ENCODE assay signal across 8 mouse cellular contexts in the genomic region with DNA sequence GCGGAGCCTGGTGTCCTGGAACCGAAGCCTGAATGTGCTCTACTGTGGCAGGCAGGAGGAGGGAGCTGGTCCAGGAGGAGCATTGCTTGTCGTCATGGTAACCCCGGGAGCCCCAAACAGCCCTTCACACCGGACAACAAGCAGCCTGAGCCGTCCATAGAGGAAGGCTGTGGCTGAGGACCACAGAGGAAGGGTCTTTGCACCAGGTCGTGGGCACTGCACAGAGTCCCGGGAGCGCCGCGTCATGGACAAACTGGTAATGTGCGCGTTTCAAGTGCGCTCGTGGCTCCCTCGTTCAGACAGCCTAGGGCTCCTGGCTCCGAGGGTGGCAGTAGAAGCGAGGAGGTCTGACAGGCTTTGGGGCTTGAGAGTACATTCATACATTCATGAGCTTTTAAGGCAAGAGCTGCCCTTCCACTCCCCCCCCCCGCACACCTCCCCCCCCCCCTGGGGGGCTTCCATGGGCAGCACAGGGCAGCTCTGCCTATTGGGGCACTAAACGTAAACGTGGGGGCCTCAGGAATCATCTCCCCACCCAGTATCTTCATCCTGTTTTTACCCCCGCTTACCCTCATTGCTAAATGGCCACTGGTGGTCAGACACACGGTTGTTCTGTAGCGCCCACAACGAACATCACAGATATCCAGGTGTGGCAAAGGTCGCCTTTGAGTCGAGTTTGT. TPM values are rescaled to one million over a fixed set of nuclear protein-coding genes. Genes with fewer than 3 reads are reported as not detected.
DNase-seq lines count a peak whose midpoint lies in the region; ATAC-seq and TF ChIP-seq lines count a peak whose summit lies in the region.

No protein-coding gene starts in this region.

- no peak overlapping the region for H3K9ac ChIP-seq in ES-Bruce4 (ENCODE audit: low read depth, poor library complexity, severe bottlenecking)
- H3K9ac ChIP-seq in forebrain, embryonic 12.5 days: peak overlapping the region; percentile 53
- peak overlapping the region; percentile 41 for H3K9ac ChIP-seq in hindbrain, embryonic 14.5 days
- H3K9ac ChIP-seq in midbrain, embryonic 12.5 days (replicated peaks): peak overlapping the region; percentile 29; the same call in 1 of the 2 replicates

- H3K4me1 ChIP-seq in ES-Bruce4 (ENCODE audit: control insufficient read depth, insufficient read depth, low read length): no peaks in the 10 kb centered on the region
- peaks cover 25% of the 10 kb centered on the region for H3K4me1 ChIP-seq in forebrain, embryonic 12.5 days
- H3K4me1 ChIP-seq in hindbrain, embryonic 14.5 days (replicated peaks; ENCODE audit: control insufficient read depth, insufficient read depth, low read length): peaks cover 15% of the 10 kb centered on the region
- peaks cover 18% of the 10 kb centered on the region for H3K4me1 ChIP-seq in midbrain, embryonic 12.5 days

- TF ChIP-seq POLR2A in ES-Bruce4 (IDR thresholded peaks at IDR 0.05; ENCODE audit: insufficient read depth, low read length): no peak
- no peak for TF ChIP-seq POLR2A in brain, embryonic 14.5 days (IDR thresholded peaks at IDR 0.05; ENCODE audit: borderline replicate concordance, extremely low read depth, insufficient read depth, insufficient read length, poor library complexity, severe bottlenecking)

- no peak for TF ChIP-seq EP300 in ES-Bruce4 (IDR thresholded peaks at IDR 0.05; ENCODE audit: insufficient read depth, low read depth, low read length)

- peak overlapping the region; percentile 61 for H3K4me2 ChIP-seq in forebrain, embryonic 12.5 days
- peak overlapping the region; percentile 73 for H3K4me2 ChIP-seq in hindbrain, embryonic 14.5 days (replicated peaks)
- H3K4me2 ChIP-seq in midbrain, embryonic 12.5 days (replicated peaks): peak overlapping the region; percentile 64

- no peaks in the 10 kb centered on the region for H3K36me3 ChIP-seq in ES-Bruce4 (ENCODE audit: control insufficient read depth, insufficient read depth, low read length, poor library complexity, severe bottlenecking)
- no peaks in the 10 kb centered on the region for H3K36me3 ChIP-seq in forebrain, embryonic 12.5 days (replicated peaks)
- no peaks in the 10 kb centered on the region for H3K36me3 ChIP-seq in hindbrain, embryonic 14.5 days (replicated peaks; ENCODE audit: control insufficient read depth, insufficient read depth)
- H3K36me3 ChIP-seq in midbrain, embryonic 12.5 days: no peaks in the 10 kb centered on the region

- peak; percentile 88 for DNase-seq in brain, embryonic 14.5 days (ENCODE audit: low read depth)
- DNase-seq in hindbrain, embryonic 14.5 days (ENCODE audit: low spot score): peak; percentile 54
- DNase-seq in left cerebral cortex, adult 8-10 months (ENCODE audit: low spot score in 2 of 2): peak; percentile 42 to 46
- DNase-seq in testis, postnatal 10 days (ENCODE audit: low spot score): peak; percentile 44

- ATAC-seq in forebrain, embryonic 12.5 days (ENCODE audit: low FRiP score): peak; percentile 91
- peak; percentile 91 for ATAC-seq in hindbrain, embryonic 14.5 days (ENCODE audit: low FRiP score)
- peak; percentile 93 for ATAC-seq in midbrain, embryonic 12.5 days (ENCODE audit: low FRiP score, low read depth)
- no peak for ATAC-seq in monocyte, adult 5-6 weeks (replicated peaks; ENCODE audit: insufficient number of reproducible peaks, low FRiP score, low TSS enrichment, poor library complexity, severe bottlenecking)

- no peak for TF ChIP-seq CTCF in ES-Bruce4 (IDR thresholded peaks at IDR 0.05; ENCODE audit: low read depth, low read length)
- TF ChIP-seq CTCF in brain, embryonic 14.5 days (IDR thresholded peaks at IDR 0.05; ENCODE audit: borderline replicate concordance, extremely low read depth, insufficient read depth, insufficient read length): peak; percentile 37; the same call in 1 of the 2 replicates

- WGBS in forebrain, embryonic 12.5 days: 4% methylated on average over 27 of the region's 27 CpGs
- WGBS in hindbrain, embryonic 14.5 days: 6% methylated on average over 26 of the region's 27 CpGs
- WGBS in midbrain, embryonic 12.5 days: 5% methylated on average over 26 of the region's 27 CpGs

- peak overlapping the region; percentile 14; the same call in 1 of the 2 replicates for H3K4me3 ChIP-seq in ES-Bruce4 (ENCODE audit: low read depth, low read length)
- peak overlapping the region; percentile 36 for H3K4me3 ChIP-seq in forebrain, embryonic 12.5 days (replicated peaks)
- peak overlapping the region; percentile 29 for H3K4me3 ChIP-seq in hindbrain, embryonic 14.5 days (replicated peaks; ENCODE audit: low read length)
- peak overlapping the region; percentile 38 for H3K4me3 ChIP-seq in midbrain, embryonic 12.5 days

- H3K9me3 ChIP-seq in ES-Bruce4 (replicated peaks; ENCODE audit: control insufficient read depth, insufficient read depth, low read length, poor library complexity, severe bottlenecking): no peaks in the 10 kb centered on the region
- H3K9me3 ChIP-seq in forebrain, embryonic 12.5 days: no peaks in the 10 kb centered on the region
- H3K9me3 ChIP-seq in hindbrain, embryonic 14.5 days (ENCODE audit: control insufficient read depth, low read length): no peaks in the 10 kb centered on the region
- no peaks in the 10 kb centered on the region for H3K9me3 ChIP-seq in midbrain, embryonic 12.5 days

- no peak overlapping the region for H3K27ac ChIP-seq in ES-Bruce4 (ENCODE audit: insufficient read depth, low read length)
- H3K27ac ChIP-seq in forebrain, embryonic 12.5 days: no peak overlapping the region
- H3K27ac ChIP-seq in hindbrain, embryonic 14.5 days: no peak overlapping the region
- no peak overlapping the region for H3K27ac ChIP-seq in midbrain, embryonic 12.5 days (replicated peaks)

- H3K27me3 ChIP-seq in ES-Bruce4 (ENCODE audit: control insufficient read depth, insufficient read depth, low read length, poor library complexity, severe bottlenecking): peaks cover 2% of the 10 kb centered on the region; the same call in 1 of the 2 replicates
- peaks cover 17% of the 10 kb centered on the region; the same call in 1 of the 2 replicates for H3K27me3 ChIP-seq in forebrain, embryonic 12.5 days
- no peaks in the 10 kb centered on the region for H3K27me3 ChIP-seq in hindbrain, embryonic 14.5 days (ENCODE audit: control insufficient read depth, insufficient read depth, low read length)
- H3K27me3 ChIP-seq in midbrain, embryonic 12.5 days: peaks cover 7% of the 10 kb centered on the region

RNA-seq across cellular contexts. Expression of a gene that starts 48.6 kb away (rescaled TPM):
- polyA plus RNA-seq in ES-Bruce4 (2011; ENCODE audit: insufficient read depth, insufficient read length, low read depth, missing spikeins): 0.04 and 0.06 TPM in 2 replicates
- polyA plus RNA-seq in brain, embryonic 14.5 days (2012; rRNA removed): 0.20 and 0.36 TPM in 2 replicates
- polyA plus RNA-seq in forebrain, embryonic 12.5 days (2016; fragmentation: Nextera tagmentation; extraction: Ambion mirVana): 0.15 and 0.17 TPM in 2 replicates
- polyA plus RNA-seq in hindbrain, embryonic 14.5 days (2014; fragmentation: Nextera tagmentation; extraction: Ambion mirVana): 0.33 and 0.40 TPM in 2 replicates
- total RNA-seq in left cerebral cortex, adult 8-10 months (2022): 1 to 10 TPM; 2.0 to 2.6 (median 2.3) TPM
- polyA plus RNA-seq in midbrain, embryonic 12.5 days (2016; fragmentation: Nextera tagmentation; extraction: Ambion mirVana): 0.34 and 0.42 TPM in 2 replicates
- total RNA-seq in monocyte, adult 5-6 weeks (2017): 0.10 TPM in 1 of 3 replicates, not detected in the others
